Mouse (Mus musculus): ENCODE results near the gene Ppfibp1. TPM values are rescaled to one million over a fixed set of nuclear protein-coding genes. Genes with fewer than 3 reads are reported as not detected.

The Ppfibp1 gene
- polyA plus RNA-seq, 1 experiment from 2014 or later, result 68.3 TPM

DNA sequence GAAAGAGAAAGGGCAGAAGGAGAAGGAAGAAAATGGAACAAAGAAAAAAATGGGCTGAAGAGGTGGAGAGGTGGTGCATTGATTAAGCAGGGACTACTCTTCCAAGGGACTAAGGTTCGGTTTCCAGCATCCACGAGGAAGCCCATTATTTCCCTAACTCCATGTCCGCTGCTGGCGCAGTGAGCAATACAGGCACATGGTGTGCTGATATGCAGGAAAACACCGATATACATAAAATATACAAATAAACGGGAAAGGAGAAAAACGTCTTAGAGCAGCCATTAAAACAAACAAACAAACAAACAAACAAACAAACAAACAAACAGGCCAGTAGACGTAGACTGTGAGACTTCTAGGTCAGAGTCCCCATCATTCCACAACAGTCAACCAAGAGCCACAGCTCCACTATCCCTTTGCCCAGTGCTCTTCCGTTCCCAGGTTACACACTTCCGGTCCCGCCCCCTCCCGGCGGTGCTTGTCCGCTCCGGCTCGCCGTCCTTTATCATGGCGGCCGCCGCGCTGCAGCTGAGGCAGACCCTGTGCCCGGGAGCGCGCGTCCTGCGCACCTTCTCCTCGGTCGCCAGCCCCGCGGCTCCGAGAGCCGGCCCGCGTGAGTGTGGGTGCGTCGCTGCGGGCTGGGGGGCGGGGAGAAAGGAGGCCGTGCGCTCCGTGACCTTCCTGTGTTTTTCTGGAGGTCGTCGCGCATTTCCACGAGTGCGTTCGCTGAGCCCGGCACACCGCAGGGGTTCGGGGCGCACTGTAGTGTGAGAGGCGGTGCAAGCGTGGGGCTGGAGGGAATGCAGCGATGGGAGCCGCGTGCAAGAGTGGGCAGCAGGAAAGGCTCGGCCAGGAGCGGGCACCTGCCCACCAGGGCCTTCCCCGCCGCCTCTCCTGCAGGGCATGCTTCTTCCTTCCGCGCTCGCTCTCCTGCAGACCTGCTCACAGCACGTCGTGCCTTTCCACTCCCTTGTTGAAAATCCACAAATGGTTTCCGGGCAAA is 154.3 kb downstream of the Ppfibp1 start, which contains the start of gene Mrps35:
TSS of gene Mrps35 (plus strand) at position 474 of the 1,000 bp plus-strand sequence.
- peaks cover 13% of the 10 kb centered on the region for H3K4me1 ChIP-seq
- WGBS, result 3% methylated on average over 66 of the region's 66 CpGs
- peaks cover 18% of the 10 kb centered on the region for H3K36me3 ChIP-seq
- no peaks in the 10 kb centered on the region for H3K9me3 ChIP-seq (replicated peaks)
- peak within 1 kb of the TSS; percentile 58 for H3K4me2 ChIP-seq
- H3K27me3 ChIP-seq, result no peaks in the 10 kb centered on the region
- peak; percentile 99 for ATAC-seq (replicated peaks; ENCODE audit: low FRiP score)
- H3K4me3 ChIP-seq (replicated peaks), result peak within 1 kb of the TSS; percentile 70
- H3K27ac ChIP-seq, result peak within 1 kb of the TSS; percentile 75
- peak within 1 kb of the TSS; percentile 86 for H3K9ac ChIP-seq

GRCm38 (mm10) chr6:147043633-147044032 is 155.3 kb downstream of the Ppfibp1 start:
- Histone ChIP-seq H3K27me3 (no peaks in the 10 kb centered on the region), H3K9ac (peak overlapping the region; percentile 86), H3K27ac (no peak overlapping the region), H3K9me3 (replicated peaks) (no peaks in the 10 kb centered on the region), H3K4me2 (peak overlapping the region; percentile 58), H3K4me3 (replicated peaks) (peak overlapping the region; percentile 70), H3K4me1 (peaks cover 13% of the 10 kb centered on the region), H3K36me3 (peaks cover 29% of the 10 kb centered on the region)
- WGBS, result 50% methylated on average over 7 of the region's 7 CpGs
- ATAC-seq (replicated peaks; ENCODE audit: low FRiP score), result no peak

GRCm38 (mm10) chr6:147049239-147049805 is 161.0 kb downstream of the Ppfibp1 start:
- no peak for ATAC-seq (replicated peaks; ENCODE audit: low FRiP score)
- no peak overlapping the region for H3K4me3 ChIP-seq (replicated peaks)
- H3K27me3 ChIP-seq, result no peaks in the 10 kb centered on the region
- peaks cover 79% of the 10 kb centered on the region for H3K36me3 ChIP-seq
- no peaks in the 10 kb centered on the region for H3K4me1 ChIP-seq
- no peak overlapping the region for H3K9ac ChIP-seq
- H3K4me2 ChIP-seq, result no peak overlapping the region
- no peaks in the 10 kb centered on the region for H3K9me3 ChIP-seq (replicated peaks)
- H3K27ac ChIP-seq, result no peak overlapping the region
- whole genome bisulfite sequencing, result 96% methylated on average over 13 of the region's 13 CpGs

GRCm38 (mm10) chr6:147051666-147052065 is 163.4 kb downstream of the Ppfibp1 start:
- WGBS, result 94% methylated on average over 8 of the region's 8 CpGs
- H3K9ac ChIP-seq, result no peak overlapping the region
- H3K9me3 ChIP-seq (replicated peaks), result no peaks in the 10 kb centered on the region
- no peak for ATAC-seq (replicated peaks; ENCODE audit: low FRiP score)
- peaks cover 10% of the 10 kb centered on the region; the same call in 1 of the 2 replicates for H3K4me1 ChIP-seq
- H3K27me3 ChIP-seq, result no peaks in the 10 kb centered on the region
- H3K4me3 ChIP-seq (replicated peaks), result no peak overlapping the region
- no peak overlapping the region for H3K27ac ChIP-seq
- no peak overlapping the region for H3K4me2 ChIP-seq
- H3K36me3 ChIP-seq, result peaks cover 93% of the 10 kb centered on the region

DNA sequence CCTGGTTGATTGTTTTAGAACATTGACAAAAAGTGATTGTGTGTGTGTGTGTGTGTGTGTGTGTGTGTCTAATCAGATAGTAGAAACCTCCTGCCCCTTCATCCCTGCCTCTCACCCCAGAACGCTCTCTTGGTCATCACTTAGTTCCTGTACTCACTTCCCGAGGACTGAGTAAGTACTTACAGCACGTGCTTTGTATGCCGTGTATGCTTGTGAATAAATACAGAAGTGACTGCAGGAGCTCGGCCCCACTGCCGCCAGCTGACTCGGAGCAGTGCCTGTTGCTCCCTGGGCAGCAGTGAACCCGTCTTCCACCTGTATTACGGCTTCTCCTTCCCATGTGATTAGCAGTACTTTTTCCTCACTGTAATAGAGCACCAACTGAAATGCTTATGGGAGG is 164.2 kb downstream of the Ppfibp1 start:
- 92% methylated on average over 9 of the region's 9 CpGs for WGBS
- ATAC-seq (replicated peaks; ENCODE audit: low FRiP score), result no peak

GRCm38 (mm10) chr6:147053785-147054646 is 165.7 kb downstream of the Ppfibp1 start:
- no peaks in the 10 kb centered on the region for H3K27me3 ChIP-seq
- peaks cover 87% of the 10 kb centered on the region for H3K36me3 ChIP-seq
- no peak overlapping the region for H3K4me3 ChIP-seq (replicated peaks)
- WGBS, result 76% methylated on average over 19 of the region's 19 CpGs
- ATAC-seq (replicated peaks; ENCODE audit: low FRiP score), result no peak
- H3K4me2 ChIP-seq, result no peak overlapping the region
- no peak overlapping the region for H3K27ac ChIP-seq
- H3K4me1 ChIP-seq, result peaks cover 10% of the 10 kb centered on the region; the same call in 1 of the 2 replicates
- H3K9ac ChIP-seq, result no peak overlapping the region
- H3K9me3 ChIP-seq (replicated peaks), result no peaks in the 10 kb centered on the region

More for the DNA sequence above, 164.2 kb downstream of the Ppfibp1 start:
- Histone ChIP-seq H3K27ac (no peak overlapping the region), H3K9me3 (replicated peaks) (no peaks in the 10 kb centered on the region), H3K27me3 (no peaks in the 10 kb centered on the region), H3K9ac (no peak overlapping the region), H3K36me3 (peaks cover 93% of the 10 kb centered on the region), H3K4me3 (replicated peaks) (no peak overlapping the region), H3K4me2 (no peak overlapping the region), H3K4me1 (peaks cover 10% of the 10 kb centered on the region; the same call in 1 of the 2 replicates)

GRCm38 (mm10) chr6:147055374-147055977 is 167.2 kb downstream of the Ppfibp1 start:
- peaks cover 81% of the 10 kb centered on the region for H3K36me3 ChIP-seq
- H3K4me2 ChIP-seq, result no peak overlapping the region
- H3K9me3 ChIP-seq (replicated peaks), result no peaks in the 10 kb centered on the region
- peak; percentile 63 for ATAC-seq (replicated peaks; ENCODE audit: low FRiP score)
- no peak overlapping the region for H3K9ac ChIP-seq
- H3K4me1 ChIP-seq, result peaks cover 10% of the 10 kb centered on the region; the same call in 1 of the 2 replicates
- H3K27ac ChIP-seq, result no peak overlapping the region
- H3K27me3 ChIP-seq, result no peaks in the 10 kb centered on the region
- H3K4me3 ChIP-seq (replicated peaks), result no peak overlapping the region
- 50% methylated on average over 10 of the region's 10 CpGs for WGBS

DNA sequence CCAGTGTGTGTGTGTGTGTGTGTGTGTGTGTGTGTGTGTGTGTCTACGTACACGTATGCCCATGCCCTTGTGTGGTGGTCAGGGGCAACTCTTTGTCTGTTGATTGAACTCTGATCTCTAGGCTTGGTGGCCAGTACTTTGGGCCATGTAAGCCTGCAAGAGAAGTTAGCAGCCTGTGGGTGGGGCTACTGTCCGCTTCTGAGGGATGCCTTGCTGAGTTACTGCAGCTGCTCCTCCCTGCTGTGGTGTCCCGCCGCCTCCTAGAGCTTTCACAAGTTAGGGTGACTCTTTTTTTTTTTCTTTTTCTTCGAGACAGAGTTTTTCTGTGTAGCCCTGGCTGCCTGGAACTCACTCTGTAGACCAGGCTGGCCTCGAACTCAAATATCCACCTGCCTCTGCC is 171.0 kb downstream of the Ppfibp1 start:
- no peaks in the 10 kb centered on the region for H3K9me3 ChIP-seq (replicated peaks)
- 59% methylated on average over 7 of the region's 7 CpGs for WGBS
- H3K4me2 ChIP-seq, result no peak overlapping the region
- no peak overlapping the region for H3K4me3 ChIP-seq (replicated peaks)
- H3K36me3 ChIP-seq, result peaks cover 80% of the 10 kb centered on the region
- no peak for ATAC-seq (replicated peaks; ENCODE audit: low FRiP score)
- H3K27me3 ChIP-seq, result no peaks in the 10 kb centered on the region
- no peak overlapping the region for H3K27ac ChIP-seq
- no peak overlapping the region for H3K9ac ChIP-seq
- H3K4me1 ChIP-seq, result peaks cover 10% of the 10 kb centered on the region; the same call in 1 of the 2 replicates

DNA sequence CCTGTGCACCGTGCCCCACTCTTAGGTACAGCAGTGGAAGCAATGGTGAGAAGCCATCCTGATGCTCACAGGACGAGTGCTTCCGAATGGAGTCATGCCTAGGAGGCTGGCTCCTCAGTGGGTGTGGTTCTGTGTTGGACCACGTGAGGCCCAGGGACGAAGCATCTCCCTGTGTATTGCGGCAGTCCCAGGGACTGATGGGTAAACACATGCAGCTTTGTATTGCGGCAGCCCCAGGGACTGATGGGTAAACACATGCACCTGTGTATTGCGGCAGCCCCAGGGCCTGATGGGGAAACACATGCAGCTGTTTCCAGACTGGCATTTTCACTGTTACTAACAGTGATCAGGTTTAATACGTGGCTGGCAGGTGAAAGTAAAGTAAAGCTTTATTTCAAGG is 173.3 kb downstream of the Ppfibp1 start:
- Histone ChIP-seq H3K4me1 (no peaks in the 10 kb centered on the region), H3K4me2 (no peak overlapping the region), H3K27ac (no peak overlapping the region), H3K36me3 (peaks cover 73% of the 10 kb centered on the region), H3K9ac (no peak overlapping the region), H3K9me3 (replicated peaks) (no peaks in the 10 kb centered on the region), H3K4me3 (replicated peaks) (no peak overlapping the region), H3K27me3 (no peaks in the 10 kb centered on the region)
- WGBS, result 89% methylated on average over 9 of the region's 9 CpGs
- ATAC-seq (replicated peaks; ENCODE audit: low FRiP score), result no peak

GRCm38 (mm10) chr6:147062034-147062433 is 173.7 kb downstream of the Ppfibp1 start:
- no peak for ATAC-seq (replicated peaks; ENCODE audit: low FRiP score)
- no peak overlapping the region for H3K4me2 ChIP-seq
- H3K4me1 ChIP-seq, result no peaks in the 10 kb centered on the region
- no peaks in the 10 kb centered on the region for H3K9me3 ChIP-seq (replicated peaks)
- H3K9ac ChIP-seq, result no peak overlapping the region
- no peak overlapping the region for H3K4me3 ChIP-seq (replicated peaks)
- no peaks in the 10 kb centered on the region for H3K27me3 ChIP-seq
- WGBS, result 69% methylated on average over 7 of the region's 7 CpGs
- H3K27ac ChIP-seq, result no peak overlapping the region
- H3K36me3 ChIP-seq, result peaks cover 73% of the 10 kb centered on the region

DNA sequence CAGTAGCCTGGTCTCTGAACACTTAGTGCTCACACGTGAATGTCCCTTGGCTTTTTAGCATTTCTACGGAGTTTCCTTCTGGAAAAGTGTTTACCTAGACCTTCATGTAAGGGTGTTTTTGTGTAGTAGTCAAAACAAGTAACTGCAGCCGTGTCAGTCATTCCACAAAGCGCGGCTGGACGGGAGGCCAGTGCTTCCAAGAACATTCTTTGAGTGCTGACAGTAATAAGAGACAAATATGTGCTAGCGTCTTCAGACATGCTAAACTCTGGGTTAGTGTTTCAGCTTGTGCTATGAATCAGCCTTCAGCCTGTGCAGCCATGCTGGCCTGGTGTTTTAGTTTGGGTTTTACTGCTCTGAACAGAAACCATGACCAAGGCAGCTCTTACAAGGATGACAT is 174.4 kb downstream of the Ppfibp1 start:
- ATAC-seq (replicated peaks; ENCODE audit: low FRiP score), result no peak
- no peak overlapping the region for H3K4me2 ChIP-seq
- no peak overlapping the region for H3K4me3 ChIP-seq (replicated peaks)
- no peaks in the 10 kb centered on the region for H3K27me3 ChIP-seq
- H3K27ac ChIP-seq, result no peak overlapping the region
- H3K9ac ChIP-seq, result no peak overlapping the region
- no peaks in the 10 kb centered on the region for H3K4me1 ChIP-seq
- peaks cover 75% of the 10 kb centered on the region for H3K36me3 ChIP-seq
- no peaks in the 10 kb centered on the region for H3K9me3 ChIP-seq (replicated peaks)
- 74% methylated on average over 7 of the region's 7 CpGs for WGBS
